8 mouse cellular contexts compared by ENCODE assay signal in genomic region chr2:118606032-118606431, GRCm38 (mm10). TPM values are rescaled to one million over a fixed set of nuclear protein-coding genes. Genes with fewer than 3 reads are reported as not detected.
A peak's percentile ranks its signal among the peaks of the same experiment; 100 is the strongest.
DNase-seq lines count a peak whose midpoint lies in the region; ATAC-seq and TF ChIP-seq lines count a peak whose summit lies in the region.

No protein-coding gene starts in this region.

- no peak overlapping the region for H3K9ac ChIP-seq in kidney, embryonic 14.5 days (ENCODE audit: low read depth, low read length)

- TF ChIP-seq CTCF in E14TG2a.4 (conservative IDR thresholded peaks at IDR 0.05; ENCODE audit: low read length) = peak; percentile 69

- DNase-seq in kidney, adult 18-20 months = peak; percentile 60
- peak; percentile 31 for DNase-seq in T-cell, adult 2 months (ENCODE audit: low spot score)
- DNase-seq in gastrocnemius, adult 8-10 months (ENCODE audit: low spot score in 2 of 2) = peak; percentile 9 to 12
- DNase-seq in lung, adult 18-20 months = peak; percentile 25 to 30
- DNase-seq in spleen, postnatal 36 days (ENCODE audit: low spot score in 2 of 2) = peak; percentile 33 to 49

- no peak overlapping the region for H3K27ac ChIP-seq in kidney, embryonic 14.5 days (ENCODE audit: low read depth, low read length)

- no peak for ATAC-seq in kidney, embryonic 14.5 days (ENCODE audit: low FRiP score, low TSS enrichment)
- no peak for ATAC-seq in activated CD4-positive, CD25-positive, alpha-beta regulatory T cell, adult 4 months

- 92% methylated on average over 2 of the region's 2 CpGs for WGBS in kidney, embryonic 14.5 days

- peaks cover 89% of the 10 kb centered on the region for H3K36me3 ChIP-seq in kidney, embryonic 14.5 days (ENCODE audit: control insufficient read depth, insufficient read depth, low read length)
- H3K36me3 ChIP-seq in E14TG2a.4 (ENCODE audit: insufficient read depth, low read length) = peaks cover 98% of the 10 kb centered on the region

- peaks cover 2% of the 10 kb centered on the region; the same call in 1 of the 2 replicates for H3K4me1 ChIP-seq in kidney, embryonic 14.5 days (ENCODE audit: control insufficient read depth, insufficient read depth, low read length)
- peaks cover 36% of the 10 kb centered on the region for H3K4me1 ChIP-seq in E14TG2a.4 (replicated peaks; ENCODE audit: low read depth, low read length)

- H3K27me3 ChIP-seq in kidney, embryonic 14.5 days (ENCODE audit: control insufficient read depth, insufficient read depth, low read length) = no peaks in the 10 kb centered on the region
- H3K27me3 ChIP-seq in E14TG2a.4 (ENCODE audit: insufficient read depth, low read length) = no peaks in the 10 kb centered on the region

- no peak overlapping the region for H3K4me3 ChIP-seq in kidney, embryonic 14.5 days (ENCODE audit: low read length)
- H3K4me3 ChIP-seq in E14TG2a.4 (replicated peaks; ENCODE audit: low read length) = no peak overlapping the region

- H3K4me2 ChIP-seq in kidney, embryonic 14.5 days (replicated peaks; ENCODE audit: low read depth, low read length) = no peak overlapping the region

- no peaks in the 10 kb centered on the region for H3K9me3 ChIP-seq in kidney, embryonic 14.5 days (ENCODE audit: control insufficient read depth, low read length)
- H3K9me3 ChIP-seq in E14TG2a.4 (ENCODE audit: low read length) = no peaks in the 10 kb centered on the region

RNA-seq across cellular contexts. Expression of gene Bub1b, which starts 8.0 kb away (rescaled TPM):
- polyA plus RNA-seq in kidney, embryonic 14.5 days (2014; fragmentation: Nextera tagmentation; extraction: Ambion mirVana) = 63.7 and 107 TPM in 2 replicates
- under 1 TPM in 2 of 4 experiments, not detected in 2; 0.13 to 0.38 TPM for total RNA-seq in gastrocnemius, adult 8-10 months (2022)
- 10 to 100 TPM; 11.4 to 18.8 TPM for polyA plus RNA-seq in activated CD4-positive, CD25-positive, alpha-beta regulatory T cell, adult 4 months (2017; shearing (Covaris generic))

RNA-seq across cellular contexts. Expression of gene Bmf, which starts 56.5 kb away (rescaled TPM):
- polyA plus RNA-seq in kidney, embryonic 14.5 days (2014; fragmentation: Nextera tagmentation; extraction: Ambion mirVana) = 6.0 and 9.6 TPM in 2 replicates
- 1 to 10 TPM; 1.6 to 4.7 (median 1.9) TPM for total RNA-seq in gastrocnemius, adult 8-10 months (2022)
- polyA plus RNA-seq in activated CD4-positive, CD25-positive, alpha-beta regulatory T cell, adult 4 months (2017; shearing (Covaris generic)) = under 1 TPM; 0.18 to 0.19 TPM

RNA-seq across cellular contexts. Expression of gene Pak6, which starts 57.1 kb away (rescaled TPM):
- 0.54 and 0.90 TPM in 2 replicates for polyA plus RNA-seq in kidney, embryonic 14.5 days (2014; fragmentation: Nextera tagmentation; extraction: Ambion mirVana)
- not detected for total RNA-seq in gastrocnemius, adult 8-10 months (2022)
- not detected for polyA plus RNA-seq in activated CD4-positive, CD25-positive, alpha-beta regulatory T cell, adult 4 months (2017; shearing (Covaris generic))
